Mouse (Mus musculus): ENCODE data around the gene Ubac1. TPM values are rescaled to one million over a fixed set of nuclear protein-coding genes. Genes with fewer than 3 reads are reported as not detected.
A peak's percentile ranks its signal among the peaks of the same experiment; 100 is the strongest.

Gene Ubac1
- total RNA-seq (2021), result 10 to 100 TPM; 57.7 to 59.0 TPM

GRCm38 (mm10) chr2:26021561-26022257 is at the start of gene Ubac1:
Gene Ubac1, minus strand, starts transcription at chr2:26021747.
- peak; percentile 88 to 91 for DNase-seq

- no peak for DNase-seq
Measured at GRCm38 (mm10) chr2:26068592-26068991, 47.0 kb upstream of the Ubac1 start.

GRCm38 (mm10) chr2:26068175-26068574 is 46.6 kb upstream of the Ubac1 start:
- DNase-seq, result no peak

- peak; percentile 56 to 64 for DNase-seq
Measured at GRCm38 (mm10) chr2:26066527-26066926, 45.0 kb upstream of the Ubac1 start.

- no peak for DNase-seq
Measured at GRCm38 (mm10) chr2:26062742-26063427, 41.3 kb upstream of the Ubac1 start.

- DNase-seq, result no peak
Measured at GRCm38 (mm10) chr2:26062241-26062640, 40.7 kb upstream of the Ubac1 start.

- DNase-seq, result peak; percentile 26 to 27
Measured at GRCm38 (mm10) chr2:26061018-26061666, 39.6 kb upstream of the Ubac1 start.

GRCm38 (mm10) chr2:26057053-26057452 is 35.5 kb upstream of the Ubac1 start:
- DNase-seq, result no peak

GRCm38 (mm10) chr2:26056226-26056625 is 34.7 kb upstream of the Ubac1 start:
- DNase-seq, result no peak

GRCm38 (mm10) chr2:26055747-26056102 is 34.2 kb upstream of the Ubac1 start:
- no peak for DNase-seq

- peak; percentile 48 to 57 for DNase-seq
Measured at GRCm38 (mm10) chr2:26055046-26055746, 33.6 kb upstream of the Ubac1 start.

- no peak for DNase-seq
Measured at GRCm38 (mm10) chr2:26052806-26053205, 31.3 kb upstream of the Ubac1 start.

GRCm38 (mm10) chr2:26048816-26049215 is 27.3 kb upstream of the Ubac1 start:
- DNase-seq, result no peak

- DNase-seq, result peak in 1 of 2 experiments; percentile 33
Measured at GRCm38 (mm10) chr2:26044216-26044615, 22.7 kb upstream of the Ubac1 start.

- DNase-seq, result no peak
Measured at GRCm38 (mm10) chr2:26042603-26043002, 21.1 kb upstream of the Ubac1 start.

- DNase-seq, result no peak
Measured at GRCm38 (mm10) chr2:26041163-26041810, 19.7 kb upstream of the Ubac1 start.

- peak; percentile 64 to 74 for DNase-seq
Measured at GRCm38 (mm10) chr2:26039951-26040350, 18.4 kb upstream of the Ubac1 start.

- no peak for DNase-seq
Measured at GRCm38 (mm10) chr2:26037386-26037785, 15.8 kb upstream of the Ubac1 start.

- DNase-seq, result no peak
Measured at GRCm38 (mm10) chr2:26034344-26035050, 12.9 kb upstream of the Ubac1 start.

GRCm38 (mm10) chr2:26030288-26030687 is 8.7 kb upstream of the Ubac1 start:
- DNase-seq, result no peak
